Mouse (Mus musculus) adrenal gland, adult (tissue): ENCODE results near the gene Sorcs1.

Source experiments
- DNase-seq, 2 experiments: peaks; one replicate each; pipeline ENCODE4 v3.0.0; 2022 to 2023; ENCODE audit warnings: low spot score in 1 of 2; ENCODE audit not compliant: inconsistent age in 2 of 2

Gene Sorcs1

GRCm38 (mm10) chr19:50677903-50678896 lies at the start of gene Sorcs1:
Gene Sorcs1, minus strand, starts transcription at chr19:50678646.
- DNase-seq = peak; percentile 20 to 61

DNA sequence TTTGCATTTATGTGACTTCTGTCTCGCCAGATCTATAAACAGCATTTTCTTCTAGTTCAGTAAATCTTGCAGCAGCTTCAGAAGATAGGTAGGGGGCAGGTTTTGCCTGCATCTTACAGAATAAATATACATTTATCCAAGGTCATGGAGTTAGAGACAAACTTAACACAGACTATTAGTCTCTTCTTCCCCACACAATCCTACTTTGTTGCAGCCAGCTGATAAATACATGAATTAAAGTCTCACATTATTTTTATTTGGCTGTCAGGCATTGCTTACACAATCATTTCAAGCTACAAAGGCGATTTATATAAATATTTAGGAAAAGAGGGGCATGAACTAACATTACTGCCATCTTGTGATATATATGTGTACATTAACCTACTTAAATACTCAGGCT lies 4.8 kb upstream of the Sorcs1 start:
- no peak for DNase-seq

GRCm38 (mm10) chr19:50678946-50679345 lies 500 bp upstream of the Sorcs1 start:
- DNase-seq = no peak

- DNase-seq = no peak
Measured at GRCm38 (mm10) chr19:50676578-50677524, 1.6 kb downstream of the Sorcs1 start.

- no peak for DNase-seq
Measured at GRCm38 (mm10) chr19:50674921-50675320, 3.5 kb downstream of the Sorcs1 start.

GRCm38 (mm10) chr19:50667516-50667915 lies 10.9 kb downstream of the Sorcs1 start:
- DNase-seq = no peak

GRCm38 (mm10) chr19:50664311-50664710 lies 14.1 kb downstream of the Sorcs1 start:
- no peak for DNase-seq

DNA sequence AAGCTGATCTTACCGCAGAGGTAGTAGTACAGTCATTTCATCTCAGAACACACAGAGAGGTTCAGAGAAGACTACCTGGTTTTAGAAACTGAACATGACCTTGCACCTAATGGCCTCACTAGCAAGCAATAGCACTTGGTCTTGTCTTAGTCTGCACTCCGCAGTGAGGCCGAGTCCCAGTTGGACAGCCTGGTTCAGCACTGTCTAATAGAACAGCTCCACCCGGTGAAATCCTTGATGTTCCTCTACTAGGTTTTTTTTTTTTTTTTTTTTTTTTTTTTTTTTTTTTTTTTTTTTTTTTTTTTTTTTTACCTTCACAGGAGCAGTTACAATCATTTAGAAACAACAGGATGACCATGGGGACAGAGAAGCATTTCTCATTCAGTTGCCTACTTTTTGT lies 19.3 kb downstream of the Sorcs1 start:
- no peak for DNase-seq

GRCm38 (mm10) chr19:50652750-50653149 lies 25.7 kb downstream of the Sorcs1 start:
- DNase-seq = no peak

GRCm38 (mm10) chr19:50643836-50644235 lies 34.6 kb downstream of the Sorcs1 start:
- no peak for DNase-seq

DNA sequence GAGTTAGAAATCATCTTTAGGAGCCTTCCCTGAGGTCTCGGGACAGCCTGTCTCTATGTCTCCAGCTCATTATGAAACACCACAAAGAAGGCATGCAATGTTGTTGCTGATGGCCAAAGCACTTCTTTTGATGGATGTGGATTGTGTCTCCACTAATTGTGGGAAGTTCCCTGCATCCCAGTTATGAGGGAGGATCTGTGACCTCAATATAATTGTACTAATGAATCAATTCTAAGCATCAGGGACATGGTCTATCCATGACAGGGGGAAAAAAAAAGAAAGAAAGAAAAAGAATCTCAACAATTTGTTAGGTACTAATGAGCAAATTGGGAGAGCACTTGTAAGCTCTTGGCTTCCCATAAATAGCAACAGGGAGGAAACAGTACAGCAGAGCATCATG lies 36.3 kb downstream of the Sorcs1 start:
- no peak for DNase-seq

GRCm38 (mm10) chr19:50640251-50641032 lies 38.0 kb downstream of the Sorcs1 start:
- no peak for DNase-seq

DNA sequence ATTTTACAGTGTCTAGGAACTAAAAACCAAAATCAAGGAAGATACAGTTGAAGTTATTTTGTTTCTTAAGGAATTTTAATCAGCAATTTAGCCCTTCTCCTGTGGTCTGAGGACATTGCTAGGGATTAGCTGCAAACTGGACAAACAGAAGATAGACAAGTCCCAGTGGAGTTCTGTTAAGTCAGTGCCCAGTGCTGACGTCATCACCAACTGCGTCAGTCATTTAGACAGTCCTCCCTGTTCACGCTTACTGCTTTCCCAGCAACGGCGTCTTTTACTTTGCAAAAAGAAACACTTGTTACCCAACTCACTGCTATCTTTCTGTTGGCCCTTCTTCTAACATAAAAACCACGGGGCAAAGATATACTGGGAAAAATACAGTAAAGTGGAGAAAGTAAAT lies 40.3 kb downstream of the Sorcs1 start:
- no peak for DNase-seq

DNA sequence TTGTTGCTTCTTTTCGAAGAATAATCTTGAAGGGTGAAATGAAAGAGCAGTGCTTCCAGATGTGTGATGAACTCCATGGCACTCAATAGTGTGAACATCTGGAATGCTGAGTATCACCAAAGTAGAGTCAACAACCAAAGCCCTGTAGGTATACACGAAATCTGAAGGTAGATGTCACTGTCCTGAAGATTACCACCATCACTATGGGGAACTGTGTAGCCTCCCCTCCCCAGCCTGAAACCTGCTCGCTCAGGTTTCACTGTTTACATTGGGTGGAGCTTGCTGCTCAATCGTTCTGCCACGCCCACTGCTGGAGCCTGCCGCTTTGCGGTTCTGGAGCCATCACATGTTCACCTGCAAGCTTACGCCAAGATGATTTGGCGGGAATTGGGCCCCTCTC lies 64.4 kb downstream of the Sorcs1 start:
- DNase-seq = no peak

DNA sequence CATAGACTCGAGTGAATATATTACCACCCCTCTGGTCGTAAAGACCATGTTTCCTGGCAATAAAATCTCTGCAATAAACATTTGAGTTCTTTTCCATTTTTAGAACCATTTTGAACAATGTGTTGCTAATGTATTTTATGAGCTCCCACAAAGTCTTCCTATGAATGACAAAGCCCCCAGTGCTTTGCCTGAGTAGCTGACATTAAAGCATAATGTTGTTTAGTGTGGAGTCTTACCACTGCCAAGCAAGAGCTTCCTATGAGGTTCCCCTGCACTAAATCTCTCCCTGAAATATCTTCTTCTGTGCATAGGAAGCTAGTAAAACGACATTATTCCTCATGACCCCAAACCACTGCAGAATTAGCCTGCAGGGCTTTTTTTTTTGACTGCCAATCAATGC lies 66.8 kb downstream of the Sorcs1 start:
- no peak for DNase-seq

DNA sequence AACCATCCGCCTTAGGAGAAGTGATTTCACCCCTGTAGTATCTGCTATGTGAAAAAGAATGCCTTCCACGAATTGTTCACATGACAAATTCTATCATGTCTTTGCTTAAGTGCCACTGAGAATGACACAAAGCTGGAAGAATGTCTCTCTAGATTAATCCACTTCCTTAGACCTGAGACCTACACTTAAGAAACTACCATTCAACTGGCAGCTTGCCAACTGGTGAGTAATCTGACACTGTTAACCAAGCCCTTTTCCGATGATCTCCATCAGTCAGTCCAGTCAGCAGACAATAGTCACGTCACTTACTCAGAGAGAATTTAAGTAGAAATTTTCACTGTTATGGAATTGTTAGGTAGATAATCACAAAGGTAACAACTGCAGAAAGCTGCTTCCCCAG lies 74.6 kb downstream of the Sorcs1 start:
- DNase-seq = peak in 1 of 2 experiments; percentile 39

GRCm38 (mm10) chr19:50603380-50603779 lies 75.1 kb downstream of the Sorcs1 start:
- DNase-seq = no peak

GRCm38 (mm10) chr19:50597300-50597699 lies 81.1 kb downstream of the Sorcs1 start:
- DNase-seq = no peak

- DNase-seq = no peak
Measured at GRCm38 (mm10) chr19:50586182-50586581, 92.3 kb downstream of the Sorcs1 start.

- no peak for DNase-seq
Measured at GRCm38 (mm10) chr19:50582952-50583351, 95.5 kb downstream of the Sorcs1 start.
